Mouse (Mus musculus): ENCODE measurements at regions not wholly inside any gene's neighbourhood (a gene's known extent, or its start where the extent isn't known, plus 50 kb on each side); places are given as distances from the start of the nearest gene placed in this dataset.

- H3K27ac ChIP-seq (ENCODE audit: insufficient read depth, low read length), result no peak overlapping the region
- no peak for TF ChIP-seq POLR2A (IDR thresholded peaks at IDR 0.05; ENCODE audit: extremely low read depth, insufficient read depth, low read length)
- no peak for TF ChIP-seq CTCF (IDR thresholded peaks at IDR 0.05; ENCODE audit: extremely low read depth, insufficient read depth, low read length)
- H3K4me1 ChIP-seq (ENCODE audit: control insufficient read depth, insufficient read depth, low read length), result peaks cover 2% of the 10 kb centered on the region; the same call in 1 of the 2 replicates
- H3K4me3 ChIP-seq (ENCODE audit: insufficient read depth, low read length), result no peak overlapping the region
Observed at GRCm38 (mm10) chr13:107927499-107928215, 116.6 kb upstream of the Smim15 start.

- Histone ChIP-seq H3K27ac (ENCODE audit: insufficient read depth, low read length) (no peak overlapping the region), H3K4me3 (ENCODE audit: insufficient read depth, low read length) (no peak overlapping the region), H3K4me1 (ENCODE audit: control insufficient read depth, insufficient read depth, low read length) (peaks cover 2% of the 10 kb centered on the region; the same call in 1 of the 2 replicates)
- TF ChIP-seq POLR2A (IDR thresholded peaks at IDR 0.05; ENCODE audit: extremely low read depth, insufficient read depth, low read length), result no peak
- no peak for TF ChIP-seq CTCF (IDR thresholded peaks at IDR 0.05; ENCODE audit: extremely low read depth, insufficient read depth, low read length)
Observed at GRCm38 (mm10) chr13:107925470-107925869, 118.8 kb upstream of the Smim15 start.

GRCm38 (mm10) chr13:107923129-107924114 is 120.8 kb upstream of the Smim15 start:
- Histone ChIP-seq H3K27ac (ENCODE audit: insufficient read depth, low read length) (no peak overlapping the region), H3K4me3 (ENCODE audit: insufficient read depth, low read length) (no peak overlapping the region), H3K4me1 (ENCODE audit: control insufficient read depth, insufficient read depth, low read length) (no peaks in the 10 kb centered on the region)
- TF ChIP-seq POLR2A (IDR thresholded peaks at IDR 0.05; ENCODE audit: extremely low read depth, insufficient read depth, low read length), result no peak
- TF ChIP-seq CTCF (IDR thresholded peaks at IDR 0.05; ENCODE audit: extremely low read depth, insufficient read depth, low read length), result no peak

GRCm38 (mm10) chr13:107919403-107919802 is 124.8 kb upstream of the Smim15 start:
- Histone ChIP-seq H3K4me3 (ENCODE audit: insufficient read depth, low read length) (no peak overlapping the region), H3K27ac (ENCODE audit: insufficient read depth, low read length) (no peak overlapping the region), H3K4me1 (ENCODE audit: control insufficient read depth, insufficient read depth, low read length) (no peaks in the 10 kb centered on the region)
- TF ChIP-seq CTCF (IDR thresholded peaks at IDR 0.05; ENCODE audit: extremely low read depth, insufficient read depth, low read length) (no peak), POLR2A (IDR thresholded peaks at IDR 0.05; ENCODE audit: extremely low read depth, insufficient read depth, low read length) (no peak)

GRCm38 (mm10) chr13:107918478-107918877 is 125.8 kb upstream of the Smim15 start:
- no peak overlapping the region for H3K4me3 ChIP-seq (ENCODE audit: insufficient read depth, low read length)
- no peak overlapping the region for H3K27ac ChIP-seq (ENCODE audit: insufficient read depth, low read length)
- H3K4me1 ChIP-seq (ENCODE audit: control insufficient read depth, insufficient read depth, low read length), result no peaks in the 10 kb centered on the region
- TF ChIP-seq CTCF (IDR thresholded peaks at IDR 0.05; ENCODE audit: extremely low read depth, insufficient read depth, low read length), result no peak
- no peak for TF ChIP-seq POLR2A (IDR thresholded peaks at IDR 0.05; ENCODE audit: extremely low read depth, insufficient read depth, low read length)

- H3K27ac ChIP-seq (ENCODE audit: insufficient read depth, low read length), result no peak overlapping the region
- no peaks in the 10 kb centered on the region for H3K4me1 ChIP-seq (ENCODE audit: control insufficient read depth, insufficient read depth, low read length)
- TF ChIP-seq CTCF (IDR thresholded peaks at IDR 0.05; ENCODE audit: extremely low read depth, insufficient read depth, low read length) (no peak), POLR2A (IDR thresholded peaks at IDR 0.05; ENCODE audit: extremely low read depth, insufficient read depth, low read length) (no peak)
- no peak overlapping the region for H3K4me3 ChIP-seq (ENCODE audit: insufficient read depth, low read length)
Observed at GRCm38 (mm10) chr13:107918065-107918464, 126.2 kb upstream of the Smim15 start.

GRCm38 (mm10) chr13:107917564-107917963 is 126.7 kb upstream of the Smim15 start:
- Histone ChIP-seq H3K27ac (ENCODE audit: insufficient read depth, low read length) (no peak overlapping the region), H3K4me1 (ENCODE audit: control insufficient read depth, insufficient read depth, low read length) (no peaks in the 10 kb centered on the region), H3K4me3 (ENCODE audit: insufficient read depth, low read length) (no peak overlapping the region)
- no peak for TF ChIP-seq CTCF (IDR thresholded peaks at IDR 0.05; ENCODE audit: extremely low read depth, insufficient read depth, low read length)
- TF ChIP-seq POLR2A (IDR thresholded peaks at IDR 0.05; ENCODE audit: extremely low read depth, insufficient read depth, low read length), result no peak

GRCm38 (mm10) chr13:107910125-107910524 is 134.1 kb upstream of the Smim15 start:
- Histone ChIP-seq H3K4me3 (ENCODE audit: insufficient read depth, low read length) (no peak overlapping the region), H3K27ac (ENCODE audit: insufficient read depth, low read length) (no peak overlapping the region), H3K4me1 (ENCODE audit: control insufficient read depth, insufficient read depth, low read length) (no peaks in the 10 kb centered on the region)
- no peak for TF ChIP-seq POLR2A (IDR thresholded peaks at IDR 0.05; ENCODE audit: extremely low read depth, insufficient read depth, low read length)

GRCm38 (mm10) chr13:107909343-107910067 is 134.7 kb upstream of the Smim15 start:
- Histone ChIP-seq H3K27ac (ENCODE audit: insufficient read depth, low read length) (no peak overlapping the region), H3K4me3 (ENCODE audit: insufficient read depth, low read length) (no peak overlapping the region), H3K4me1 (ENCODE audit: control insufficient read depth, insufficient read depth, low read length) (no peaks in the 10 kb centered on the region)
- TF ChIP-seq CTCF (IDR thresholded peaks at IDR 0.05; ENCODE audit: extremely low read depth, insufficient read depth, low read length) (no peak), POLR2A (IDR thresholded peaks at IDR 0.05; ENCODE audit: extremely low read depth, insufficient read depth, low read length) (no peak)

All from cortical plate, adult 2 months (tissue).